ENCODE assay signal across 8 mouse cellular contexts in the genomic region with DNA sequence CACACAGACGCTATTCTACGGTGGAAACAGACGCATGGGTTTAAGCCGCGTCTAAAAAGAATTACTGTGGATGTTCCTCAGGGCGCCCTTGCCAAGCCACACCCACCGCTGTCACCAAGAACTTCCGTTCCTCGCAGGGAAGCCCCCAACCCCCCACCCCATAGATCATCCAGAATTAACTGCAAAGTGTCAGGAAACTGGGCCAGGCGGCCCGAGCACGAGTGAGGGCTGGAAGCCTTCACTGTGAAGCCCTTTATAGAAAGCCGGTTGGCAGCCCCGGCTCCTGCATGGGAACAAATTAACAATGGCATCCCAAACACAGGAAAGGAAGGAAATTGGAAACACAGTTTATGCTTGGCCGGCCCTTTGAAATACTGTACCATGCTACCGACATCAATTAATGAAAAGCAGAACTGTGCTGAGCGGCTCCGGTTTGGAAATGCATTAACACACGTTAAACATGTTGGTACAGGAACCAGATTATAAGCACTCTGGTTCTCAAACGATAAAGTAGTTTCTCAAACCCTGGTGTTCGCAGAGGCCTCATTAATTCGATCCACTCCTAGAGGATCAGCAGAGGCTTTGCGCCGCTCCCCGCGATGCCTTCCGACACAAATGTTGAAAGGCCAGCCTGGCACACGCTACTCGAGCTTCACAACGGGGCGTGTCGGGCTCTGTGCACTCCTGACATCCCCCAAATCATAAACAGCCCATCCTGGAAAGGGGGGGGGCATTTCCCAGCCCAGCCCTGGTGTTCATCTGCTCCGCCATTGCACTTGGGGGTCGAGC. TPM values are rescaled to one million over a fixed set of nuclear protein-coding genes. Genes with fewer than 3 reads are reported as not detected.
DNase-seq lines count a peak whose midpoint lies in the region; ATAC-seq and TF ChIP-seq lines count a peak whose summit lies in the region.

No protein-coding gene starts in this region.

- H3K27me3 ChIP-seq in heart, embryonic 15.5 days: peaks cover 20% of the 10 kb centered on the region

- no peaks in the 10 kb centered on the region for H3K36me3 ChIP-seq in heart, embryonic 15.5 days

- peak; percentile 55 for DNase-seq in CD4-positive, CD25-positive, alpha-beta regulatory T cell, adult 2 months (ENCODE audit: low read depth, low spot score)
- DNase-seq in brain, embryonic 14.5 days (ENCODE audit: low read depth): peak; percentile 90
- DNase-seq in kidney, postnatal 25 days: peak; percentile 76 to 77
- peak; percentile 75 for DNase-seq in mesoderm, embryonic 11.5 days (ENCODE audit: low read depth, low spot score)
- peak; percentile 34 for DNase-seq in yolk sac, embryonic 10.5 days (ENCODE audit: low spot score)
- DNase-seq in frontal cortex, postnatal 25 days (ENCODE audit: low spot score in 2 of 2): no peak
- DNase-seq in urinary bladder, postnatal 4 days (ENCODE audit: low spot score in 2 of 2): no peak

- peak overlapping the region; percentile 86 for H3K4me2 ChIP-seq in heart, embryonic 15.5 days

- peak overlapping the region; percentile 94 for H3K27ac ChIP-seq in heart, embryonic 15.5 days

- no peak for TF ChIP-seq CTCF in brain, embryonic 14.5 days (IDR thresholded peaks at IDR 0.05; ENCODE audit: borderline replicate concordance, extremely low read depth, insufficient read depth, insufficient read length)

- H3K9me3 ChIP-seq in heart, embryonic 15.5 days (replicated peaks): no peaks in the 10 kb centered on the region

- H3K4me3 ChIP-seq in heart, embryonic 15.5 days: peak overlapping the region; percentile 30

- WGBS in heart, embryonic 15.5 days: 3% methylated on average over 34 of the region's 34 CpGs

- peaks cover 80% of the 10 kb centered on the region for H3K4me1 ChIP-seq in heart, embryonic 15.5 days (replicated peaks)

- H3K9ac ChIP-seq in heart, embryonic 15.5 days: peak overlapping the region; percentile 39

- peak; percentile 61 for ATAC-seq in heart, embryonic 15.5 days (replicated peaks; ENCODE audit: insufficient number of reproducible peaks, insufficient read depth, low FRiP score, low read depth)

- TF ChIP-seq POLR2A in brain, embryonic 14.5 days (IDR thresholded peaks at IDR 0.05; ENCODE audit: borderline replicate concordance, extremely low read depth, insufficient read depth, insufficient read length, poor library complexity, severe bottlenecking): no peak

RNA-seq across cellular contexts. Expression of a gene that starts 6.3 kb away (rescaled TPM):
- polyA plus RNA-seq in brain, embryonic 14.5 days (2012; rRNA removed): 14.8 and 26.0 TPM in 2 replicates
- 31.3 and 35.1 TPM in 2 replicates for polyA plus RNA-seq in heart, embryonic 15.5 days (2015; fragmentation: Nextera tagmentation; extraction: Ambion mirVana)

RNA-seq across cellular contexts. Expression of a gene that starts 43.7 kb away (rescaled TPM):
- 1.6 and 1.7 TPM in 2 replicates for polyA plus RNA-seq in brain, embryonic 14.5 days (2012; rRNA removed)
- polyA plus RNA-seq in heart, embryonic 15.5 days (2015; fragmentation: Nextera tagmentation; extraction: Ambion mirVana): 0.74 TPM in 1 of 2 replicates, not detected in the other

Comparison
In these comparisons a context has a peak if more than half of its experiments do, and no peak if none do; other contexts are left out.
1. DNase-seq: peak in CD4-positive, CD25-positive, alpha-beta regulatory T cell, adult 2 months (single experiment), brain, embryonic 14.5 days (single experiment), kidney, postnatal 25 days (2 of 2), mesoderm, embryonic 11.5 days (single experiment) and yolk sac, embryonic 10.5 days (single experiment); none in frontal cortex, postnatal 25 days (0 of 2) and urinary bladder, postnatal 4 days (0 of 2).